Mouse (Mus musculus): ENCODE data around the gene Dnajc14. TPM values are rescaled to one million over a fixed set of nuclear protein-coding genes. Genes with fewer than 3 reads are reported as not detected.

Gene Dnajc14
- total and polyA plus RNA-seq, 2 experiments from 2014 or later = 34.6 to 39.4 TPM

- H3K4me2 ChIP-seq (ENCODE audit: low read depth, low read length, poor library complexity, severe bottlenecking) = no peak within 1 kb of the TSS
- H3K4me3 ChIP-seq (ENCODE audit: low read depth, low read length) = no peak within 1 kb of the TSS
- no peak for TF ChIP-seq CTCF (IDR thresholded peaks at IDR 0.05)
- H3K9me3 ChIP-seq (ENCODE audit: low read length) = no peaks in the 10 kb centered on the region
- no peaks in the 10 kb centered on the region for H3K27me3 ChIP-seq (ENCODE audit: insufficient read depth, low read length)
- WGBS = 56% methylated on average over 7 of the region's 7 CpGs
- no peak within 1 kb of the TSS for H3K27ac ChIP-seq (ENCODE audit: low read depth, low read length)
- ATAC-seq (ENCODE audit: low FRiP score) (no peak), DNase-seq (ENCODE audit: low spot score) (no peak)
- no peaks in the 10 kb centered on the region for H3K4me1 ChIP-seq (ENCODE audit: insufficient read depth, low read length)
- no peak within 1 kb of the TSS for H3K9ac ChIP-seq (replicated peaks; ENCODE audit: low read length, poor library complexity, severe bottlenecking)
- no peaks in the 10 kb centered on the region for H3K36me3 ChIP-seq (ENCODE audit: insufficient read depth, low read length)
Measured at GRCm38 (mm10) chr10:128790398-128791124, 13.3 kb upstream of the Dnajc14 start, which contains the start of gene Mmp19. Mmp19 (plus strand) TSS chr10:128790910.

DNA sequence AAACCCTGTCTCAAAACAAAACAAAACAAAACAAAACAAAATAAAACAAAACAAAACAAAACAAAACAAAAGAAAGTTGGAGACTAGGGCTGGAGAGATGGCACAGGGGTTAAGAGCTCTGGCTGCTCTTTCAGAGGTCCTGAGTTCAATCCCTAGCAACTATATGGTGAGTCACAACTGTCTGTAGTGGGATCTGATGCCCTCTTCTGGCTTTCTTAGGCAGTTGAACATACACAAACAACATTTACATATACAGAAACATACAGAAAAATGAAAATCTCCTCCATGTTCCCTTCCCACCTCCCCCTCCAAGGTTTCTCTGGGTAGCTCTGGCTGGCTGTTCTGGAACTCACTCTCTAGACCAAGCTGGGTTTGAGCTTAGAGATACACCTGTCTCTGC is 11.8 kb upstream of the Dnajc14 start:
- DNase-seq (ENCODE audit: low spot score) (no peak), ATAC-seq (ENCODE audit: low FRiP score) (no peak)
- TF ChIP-seq CTCF (IDR thresholded peaks at IDR 0.05) = no peak
- H3K9ac ChIP-seq (replicated peaks; ENCODE audit: low read length, poor library complexity, severe bottlenecking) = no peak overlapping the region
- H3K4me3 ChIP-seq (ENCODE audit: low read depth, low read length) = no peak overlapping the region
- no peak overlapping the region for H3K4me2 ChIP-seq (ENCODE audit: low read depth, low read length, poor library complexity, severe bottlenecking)
- H3K27ac ChIP-seq (ENCODE audit: low read depth, low read length) = no peak overlapping the region
- H3K9me3 ChIP-seq (ENCODE audit: low read length) = no peaks in the 10 kb centered on the region
- H3K4me1 ChIP-seq (ENCODE audit: insufficient read depth, low read length) = no peaks in the 10 kb centered on the region
- no peaks in the 10 kb centered on the region for H3K36me3 ChIP-seq (ENCODE audit: insufficient read depth, low read length)
- H3K27me3 ChIP-seq (ENCODE audit: insufficient read depth, low read length) = no peaks in the 10 kb centered on the region

- H3K27ac ChIP-seq (ENCODE audit: low read depth, low read length) = no peak overlapping the region
- no peak for TF ChIP-seq CTCF (IDR thresholded peaks at IDR 0.05)
- H3K36me3 ChIP-seq (ENCODE audit: insufficient read depth, low read length) = no peaks in the 10 kb centered on the region; the same call in 1 of the 2 replicates
- no peaks in the 10 kb centered on the region for H3K9me3 ChIP-seq (ENCODE audit: low read length)
- DNase-seq (ENCODE audit: low spot score) (no peak), ATAC-seq (ENCODE audit: low FRiP score) (no peak)
- no peak overlapping the region for H3K4me3 ChIP-seq (ENCODE audit: low read depth, low read length)
- 100% methylated on average over 1 of the region's 1 CpGs for WGBS
- no peak overlapping the region for H3K9ac ChIP-seq (replicated peaks; ENCODE audit: low read length, poor library complexity, severe bottlenecking)
- H3K4me1 ChIP-seq (ENCODE audit: insufficient read depth, low read length) = no peaks in the 10 kb centered on the region
- H3K27me3 ChIP-seq (ENCODE audit: insufficient read depth, low read length) = no peaks in the 10 kb centered on the region
- no peak overlapping the region for H3K4me2 ChIP-seq (ENCODE audit: low read depth, low read length, poor library complexity, severe bottlenecking)
Measured at GRCm38 (mm10) chr10:128793258-128793657, 10.6 kb upstream of the Dnajc14 start.

DNA sequence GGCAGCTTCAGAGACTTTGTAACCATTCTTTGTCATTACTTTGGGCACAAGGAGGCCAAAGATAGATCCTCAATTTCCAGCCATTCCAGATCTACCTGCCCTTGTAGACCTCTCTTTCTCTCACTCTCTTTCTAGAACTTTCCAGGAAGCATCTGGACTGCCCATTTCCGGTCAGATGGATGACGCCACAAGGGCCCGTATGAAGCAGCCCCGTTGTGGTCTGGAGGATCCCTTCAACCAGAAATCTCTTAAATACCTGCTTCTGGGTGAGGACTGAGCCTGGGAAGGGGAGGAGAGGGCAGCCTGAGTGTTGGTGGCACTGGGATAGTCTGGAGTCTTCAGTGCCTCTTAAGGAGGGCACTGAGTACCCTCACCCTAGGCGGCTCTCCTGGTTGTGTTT is 9.5 kb upstream of the Dnajc14 start:
- WGBS = 92% methylated on average over 5 of the region's 5 CpGs
- Histone ChIP-seq H3K4me1 (ENCODE audit: insufficient read depth, low read length) (no peaks in the 10 kb centered on the region), H3K4me2 (ENCODE audit: low read depth, low read length, poor library complexity, severe bottlenecking) (no peak overlapping the region), H3K4me3 (ENCODE audit: low read depth, low read length) (no peak overlapping the region), H3K9ac (replicated peaks; ENCODE audit: low read length, poor library complexity, severe bottlenecking) (no peak overlapping the region), H3K36me3 (ENCODE audit: insufficient read depth, low read length) (no peaks in the 10 kb centered on the region; the same call in 1 of the 2 replicates), H3K27me3 (ENCODE audit: insufficient read depth, low read length) (no peaks in the 10 kb centered on the region), H3K27ac (ENCODE audit: low read depth, low read length) (no peak overlapping the region), H3K9me3 (ENCODE audit: low read length) (no peaks in the 10 kb centered on the region)
- DNase-seq (ENCODE audit: low spot score) (no peak), ATAC-seq (ENCODE audit: low FRiP score) (no peak)
- TF ChIP-seq CTCF (IDR thresholded peaks at IDR 0.05) = no peak

- no peak for TF ChIP-seq CTCF (IDR thresholded peaks at IDR 0.05)
- H3K9ac ChIP-seq (replicated peaks; ENCODE audit: low read length, poor library complexity, severe bottlenecking) = no peak overlapping the region
- DNase-seq (ENCODE audit: low spot score) = peak; percentile 14
- no peaks in the 10 kb centered on the region for H3K4me1 ChIP-seq (ENCODE audit: insufficient read depth, low read length)
- H3K27me3 ChIP-seq (ENCODE audit: insufficient read depth, low read length) = no peaks in the 10 kb centered on the region
- H3K9me3 ChIP-seq (ENCODE audit: low read length) = no peaks in the 10 kb centered on the region
- no peaks in the 10 kb centered on the region; the same call in 1 of the 2 replicates for H3K36me3 ChIP-seq (ENCODE audit: insufficient read depth, low read length)
- 96% methylated on average over 3 of the region's 3 CpGs for WGBS
- no peak overlapping the region for H3K27ac ChIP-seq (ENCODE audit: low read depth, low read length)
- ATAC-seq (ENCODE audit: low FRiP score) = no peak
- H3K4me2 ChIP-seq (ENCODE audit: low read depth, low read length, poor library complexity, severe bottlenecking) = no peak overlapping the region
- no peak overlapping the region for H3K4me3 ChIP-seq (ENCODE audit: low read depth, low read length)
Measured at GRCm38 (mm10) chr10:128795581-128795980, 8.3 kb upstream of the Dnajc14 start.

- Histone ChIP-seq H3K9me3 (ENCODE audit: low read length) (no peaks in the 10 kb centered on the region), H3K4me2 (ENCODE audit: low read depth, low read length, poor library complexity, severe bottlenecking) (no peak overlapping the region), H3K4me1 (ENCODE audit: insufficient read depth, low read length) (peaks cover 6% of the 10 kb centered on the region), H3K27ac (ENCODE audit: low read depth, low read length) (no peak overlapping the region), H3K27me3 (ENCODE audit: insufficient read depth, low read length) (no peaks in the 10 kb centered on the region), H3K4me3 (ENCODE audit: low read depth, low read length) (no peak overlapping the region), H3K9ac (replicated peaks; ENCODE audit: low read length, poor library complexity, severe bottlenecking) (no peak overlapping the region), H3K36me3 (ENCODE audit: insufficient read depth, low read length) (peaks cover 5% of the 10 kb centered on the region; the same call in 1 of the 2 replicates)
- 96% methylated on average over 8 of the region's 8 CpGs for WGBS
- ATAC-seq (ENCODE audit: low FRiP score) = no peak
- no peak for DNase-seq (ENCODE audit: low spot score)
- no peak for TF ChIP-seq CTCF (IDR thresholded peaks at IDR 0.05)
Measured at GRCm38 (mm10) chr10:128798676-128799075, 5.2 kb upstream of the Dnajc14 start.

All from midbrain, postnatal 0 days (tissue).